Mouse (Mus musculus) retina, embryonic 14.5 days (tissue): ENCODE data around the gene Mapk12.
A peak's percentile ranks its signal among the peaks of the same experiment; 100 is the strongest.

Experiments used
- DNase-seq: peaks from one replicate; pipeline ENCODE4 v3.0.0-alpha.2; 2015; ENCODE audit warnings: low spot score

Mapk12 gene

DNA sequence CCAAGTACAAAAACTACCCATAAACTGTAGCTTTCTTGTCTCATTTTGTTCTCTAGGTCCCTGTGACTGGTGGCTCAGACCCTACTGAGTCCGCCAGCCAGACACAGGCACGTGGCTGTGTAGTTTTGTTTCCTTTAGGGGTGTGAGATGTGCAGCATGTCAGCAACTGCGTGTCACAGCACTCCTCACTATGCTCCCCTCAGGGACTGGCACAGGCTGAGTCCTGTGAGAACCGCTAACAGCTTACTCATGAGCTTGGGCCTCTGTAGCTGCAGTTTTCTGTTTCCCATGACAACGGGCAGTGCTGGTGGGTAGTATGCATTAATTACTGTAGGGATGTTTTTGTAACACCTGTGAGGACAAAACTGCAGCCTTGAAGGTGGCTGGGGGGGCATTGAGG, 48.3 kb downstream of the Mapk12 start:
- no peak for DNase-seq

DNA sequence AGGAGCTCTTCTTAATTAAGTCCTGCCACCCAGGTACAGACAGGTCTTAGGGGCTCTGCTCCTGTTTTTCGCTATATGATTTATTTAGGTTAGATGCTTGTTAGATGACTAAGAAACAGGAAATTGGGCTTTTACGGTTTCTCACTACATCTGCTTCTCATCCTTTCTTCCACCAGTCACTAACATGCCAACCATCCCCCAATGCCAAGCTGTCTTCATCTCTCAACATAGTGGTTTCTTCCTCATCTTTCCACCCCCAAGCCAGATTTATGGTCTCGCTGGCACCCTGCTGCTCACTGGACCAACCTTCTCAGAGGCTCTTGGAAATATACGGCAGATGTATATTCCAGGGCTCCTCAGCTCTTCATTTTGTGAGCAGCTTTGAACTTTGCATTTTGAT, 49.8 kb downstream of the Mapk12 start:
- no peak for DNase-seq

DNA sequence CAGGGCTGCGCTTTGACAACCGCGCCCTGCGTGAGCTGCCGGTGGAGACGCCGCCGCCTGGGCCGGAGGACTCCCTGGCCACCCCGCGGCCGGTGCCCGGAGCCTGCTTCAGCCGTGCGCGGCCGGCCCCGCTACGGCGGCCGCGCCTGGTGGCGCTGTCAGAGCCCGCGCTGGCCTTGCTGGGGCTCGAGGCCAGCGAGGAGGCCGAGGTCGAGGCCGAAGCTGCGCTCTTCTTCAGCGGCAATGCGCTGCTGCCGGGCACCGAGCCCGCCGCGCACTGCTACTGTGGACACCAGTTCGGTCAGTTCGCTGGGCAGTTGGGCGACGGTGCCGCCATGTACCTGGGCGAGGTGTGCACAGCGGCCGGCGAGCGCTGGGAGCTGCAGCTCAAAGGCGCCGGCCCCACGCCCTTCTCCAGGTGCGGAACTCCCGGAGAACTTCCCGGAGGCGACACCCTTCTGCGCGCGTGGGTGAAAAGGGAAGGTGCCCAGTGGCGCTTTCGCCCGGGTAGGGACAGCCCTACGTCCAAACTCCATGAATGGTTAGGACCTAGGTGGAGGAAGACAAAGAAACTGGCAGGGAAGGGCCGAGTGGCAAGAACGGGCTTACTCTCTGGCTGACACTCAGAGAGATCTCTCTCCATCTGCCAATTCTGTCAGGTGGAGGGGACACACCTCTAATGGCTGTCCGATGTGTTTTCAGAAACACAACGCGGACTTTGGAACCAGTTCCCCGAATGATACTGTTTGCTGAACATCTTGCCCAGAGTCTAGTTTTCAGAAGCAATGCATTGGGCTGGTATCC, 51.1 kb downstream of the Mapk12 start:
- DNase-seq: no peak

DNA sequence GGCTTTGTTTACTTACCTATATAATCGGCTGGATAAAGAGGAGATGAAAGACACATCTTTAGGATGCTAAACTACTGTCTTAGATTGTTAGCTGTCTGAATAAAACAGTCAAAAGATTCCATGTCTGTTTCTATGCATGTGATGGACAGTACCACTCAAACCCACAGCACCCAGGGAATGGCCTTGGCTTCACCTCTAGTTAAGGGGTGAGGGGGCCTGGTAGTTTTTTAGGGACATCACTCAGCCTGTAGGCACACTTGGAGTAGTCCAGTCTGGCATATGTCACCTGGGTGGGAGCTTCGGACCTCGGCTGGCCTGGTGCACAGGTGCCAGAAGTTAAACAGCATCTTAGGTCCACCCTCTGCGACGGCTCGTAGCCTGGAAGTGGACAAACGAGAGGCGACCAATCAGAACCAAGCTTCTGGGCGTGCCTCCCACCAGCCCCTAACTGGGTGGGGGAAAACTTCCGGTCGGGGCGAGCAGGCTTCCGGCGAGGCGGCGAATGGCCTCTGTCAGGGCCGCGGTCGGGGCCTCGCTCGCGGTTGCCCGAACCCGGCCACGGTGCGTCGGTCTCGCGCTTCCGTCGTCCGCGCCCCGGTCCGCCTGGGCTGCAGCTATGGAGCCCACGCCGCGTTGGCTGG, 51.8 kb downstream of the Mapk12 start, which contains the start of gene Selenoo:
Selenoo (plus strand) TSS at position 478 of the 641 bp plus-strand sequence.
- DNase-seq: peak; percentile 92

DNA sequence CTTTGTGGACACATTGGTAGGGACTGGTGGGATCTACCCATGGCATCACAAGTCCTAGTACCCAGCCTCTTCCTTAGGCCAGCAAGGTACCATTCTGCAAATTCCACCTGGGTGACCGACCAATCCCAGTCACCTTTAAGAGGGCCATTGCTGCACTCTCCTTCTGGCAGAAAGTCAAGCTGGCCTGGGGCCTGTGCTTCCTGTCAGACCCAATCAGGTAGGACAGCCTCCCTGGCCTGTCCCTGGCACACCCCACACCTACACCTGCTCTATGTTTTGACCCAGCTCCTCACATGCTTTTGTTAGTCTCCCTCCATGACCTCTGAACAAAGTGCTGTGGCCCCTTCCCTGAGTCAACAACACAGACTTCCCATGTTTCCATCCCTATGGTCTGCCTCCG, 55.7 kb downstream of the Mapk12 start:
- no peak for DNase-seq

DNA sequence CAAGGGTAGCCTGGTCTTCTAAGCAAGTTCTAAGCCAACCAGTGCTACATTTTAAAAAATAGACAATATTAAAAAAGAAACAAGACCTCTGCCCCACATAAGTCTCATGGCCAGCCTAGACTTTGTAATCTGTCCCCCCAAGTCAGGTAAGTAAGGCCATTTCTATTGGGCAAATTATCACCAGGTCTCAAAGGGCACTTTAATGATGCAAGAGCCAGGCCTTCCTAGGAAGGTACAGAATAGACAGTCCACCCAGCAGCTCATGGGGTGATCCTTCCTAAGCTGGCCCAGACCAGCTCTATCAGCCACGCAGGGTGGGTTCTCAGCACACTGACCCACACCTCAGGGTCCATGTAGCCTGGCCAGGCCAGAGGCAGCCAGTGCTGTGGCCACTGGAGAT, 56.6 kb downstream of the Mapk12 start:
- no peak for DNase-seq
